Mouse (Mus musculus) hindbrain, embryonic 12.5 days (tissue): Measurements from ENCODE around the gene Eif4e1b. TPM values are rescaled to one million over a fixed set of nuclear protein-coding genes. Genes with fewer than 3 reads are reported as not detected.

Experiments
- ATAC-seq: fragments of 200-750 bp; cut with Nextera tagmentation; 2 replicates; pipeline ENCODE4 v1.8.0; 2017; ENCODE audit warnings: moderate TSS enrichment; ENCODE audit not compliant: low FRiP score
- H3K27ac ChIP-seq: fragments of 300-500 bp; sonication (generic); 2 replicates; pipeline ENCODE4 v1.5.1; 2016; ENCODE audit warnings: mild to moderate bottlenecking
- H3K27me3 ChIP-seq: fragments of 300-500 bp; sonication (generic); 2 replicates; pipeline ENCODE4 v1.6.1; 2016; ENCODE audit warnings: mild to moderate bottlenecking
- H3K36me3 ChIP-seq: fragments of 300-500 bp; sonication (generic); 2 replicates; pipeline ENCODE4 v1.6.1; 2016; ENCODE audit warnings: mild to moderate bottlenecking
- H3K4me1 ChIP-seq: fragments of 300-500 bp; sonication (generic); 2 replicates; pipeline ENCODE4 v1.6.1; 2016
- H3K4me2 ChIP-seq: fragments of 300-500 bp; sonication (generic); replicated peaks from 2 replicates; pipeline ENCODE4 v1.6.1; 2016; ENCODE audit warnings: mild to moderate bottlenecking
- H3K4me3 ChIP-seq: fragments of 300-500 bp; sonication (generic); 2 replicates; pipeline ENCODE4 v1.5.1; 2016; ENCODE audit warnings: mild to moderate bottlenecking
- H3K9ac ChIP-seq: fragments of 300-500 bp; sonication (generic); 2 replicates; pipeline ENCODE4 v1.6.1; 2016; ENCODE audit warnings: mild to moderate bottlenecking, moderate library complexity
- H3K9me3 ChIP-seq: fragments of 300-500 bp; sonication (generic); replicated peaks from 2 replicates; pipeline ENCODE4 v1.6.1; 2016; ENCODE audit warnings: mild to moderate bottlenecking
- WGBS: fragments of 180-500 bp; shearing (Covaris S2); methylation state at CpG from one replicate; pipeline ENCODE4 v1.1.7; 2016; 5-methylcytosine and 5-hydroxymethylcytosine counted together
- polyA plus RNA-seq: library from polyadenylated mRNA; unstranded; fragments of >200 nt; fragmentation: Nextera tagmentation; extraction: Ambion mirVana; gene quantifications from 2 replicates; pipeline ENCODE4 v1.2.1, GENCODE M21; 2016

Gene Eif4e1b
- polyA plus RNA-seq, 1 experiment from 2014 or later, result not detected

- Histone ChIP-seq H3K9ac (no peak overlapping the region), H3K4me1 (peaks cover 42% of the 10 kb centered on the region), H3K27ac (no peak overlapping the region), H3K9me3 (no peaks in the 10 kb centered on the region), H3K27me3 (peaks cover 46% of the 10 kb centered on the region), H3K4me2 (no peak overlapping the region), H3K4me3 (no peak overlapping the region), H3K36me3 (no peaks in the 10 kb centered on the region)
- WGBS, result 65% methylated on average over 6 of the region's 6 CpGs
- ATAC-seq, result no peak
Measured at GRCm38 (mm10) chr13:54753733-54754132, 30.1 kb upstream of the Eif4e1b start.

GRCm38 (mm10) chr13:54754169-54755080 lies 29.4 kb upstream of the Eif4e1b start:
- H3K9me3 ChIP-seq, result no peaks in the 10 kb centered on the region
- peaks cover 45% of the 10 kb centered on the region for H3K4me1 ChIP-seq
- peak overlapping the region; percentile 14; the same call in 1 of the 2 replicates for H3K9ac ChIP-seq
- H3K27me3 ChIP-seq, result peaks cover 46% of the 10 kb centered on the region
- H3K36me3 ChIP-seq, result no peaks in the 10 kb centered on the region
- no peak overlapping the region for H3K4me2 ChIP-seq
- ATAC-seq, result no peak
- WGBS, result 44% methylated on average over 12 of the region's 12 CpGs
- no peak overlapping the region for H3K4me3 ChIP-seq
- H3K27ac ChIP-seq, result no peak overlapping the region

GRCm38 (mm10) chr13:54755201-54755830 lies 28.5 kb upstream of the Eif4e1b start:
- Histone ChIP-seq H3K9ac (peak overlapping the region; percentile 19), H3K4me3 (no peak overlapping the region), H3K4me1 (peaks cover 47% of the 10 kb centered on the region), H3K36me3 (no peaks in the 10 kb centered on the region), H3K9me3 (no peaks in the 10 kb centered on the region), H3K27me3 (peaks cover 52% of the 10 kb centered on the region), H3K27ac (peak overlapping the region; percentile 78), H3K4me2 (no peak overlapping the region; the same call in 1 of the 2 replicates)
- 20% methylated on average over 9 of the region's 9 CpGs for WGBS
- ATAC-seq, result no peak

GRCm38 (mm10) chr13:54756156-54756712 lies 27.6 kb upstream of the Eif4e1b start:
- no peaks in the 10 kb centered on the region for H3K9me3 ChIP-seq
- H3K27me3 ChIP-seq, result peaks cover 56% of the 10 kb centered on the region
- peaks cover 51% of the 10 kb centered on the region for H3K4me1 ChIP-seq
- 85% methylated on average over 8 of the region's 8 CpGs for WGBS
- H3K4me3 ChIP-seq, result no peak overlapping the region
- no peak overlapping the region for H3K9ac ChIP-seq
- H3K4me2 ChIP-seq, result no peak overlapping the region
- no peaks in the 10 kb centered on the region for H3K36me3 ChIP-seq
- H3K27ac ChIP-seq, result no peak overlapping the region
- ATAC-seq, result no peak

GRCm38 (mm10) chr13:54757093-54757830 lies 26.5 kb upstream of the Eif4e1b start:
- H3K9ac ChIP-seq, result peak overlapping the region; percentile 56
- peaks cover 51% of the 10 kb centered on the region for H3K4me1 ChIP-seq
- H3K9me3 ChIP-seq, result no peaks in the 10 kb centered on the region
- H3K27me3 ChIP-seq, result peaks cover 56% of the 10 kb centered on the region
- H3K27ac ChIP-seq, result peak overlapping the region; percentile 94
- peak overlapping the region; percentile 44 for H3K4me3 ChIP-seq
- ATAC-seq, result 0 out of 2 replicates have a peak, but pooled peaks have one; percentile 0
- no peaks in the 10 kb centered on the region for H3K36me3 ChIP-seq
- H3K4me2 ChIP-seq, result peak overlapping the region; percentile 71
- 44% methylated on average over 10 of the region's 10 CpGs for WGBS

GRCm38 (mm10) chr13:54758045-54758755 lies 25.6 kb upstream of the Eif4e1b start:
- peaks cover 51% of the 10 kb centered on the region for H3K4me1 ChIP-seq
- no peaks in the 10 kb centered on the region for H3K9me3 ChIP-seq
- no peaks in the 10 kb centered on the region for H3K36me3 ChIP-seq
- peak overlapping the region; percentile 71 for H3K4me2 ChIP-seq
- peak; percentile 85 for ATAC-seq
- peak overlapping the region; percentile 44 for H3K4me3 ChIP-seq
- H3K27me3 ChIP-seq, result peaks cover 57% of the 10 kb centered on the region
- H3K27ac ChIP-seq, result peak overlapping the region; percentile 94
- H3K9ac ChIP-seq, result peak overlapping the region; percentile 56
- under 1% methylated on average over 43 of the region's 43 CpGs for WGBS

- H3K36me3 ChIP-seq, result no peaks in the 10 kb centered on the region
- WGBS, result under 1% methylated on average over 29 of the region's 29 CpGs
- peak overlapping the region; percentile 71 for H3K4me2 ChIP-seq
- H3K9ac ChIP-seq, result peak overlapping the region; percentile 55
- H3K27me3 ChIP-seq, result peaks cover 62% of the 10 kb centered on the region
- peak; percentile 38 for ATAC-seq
- H3K9me3 ChIP-seq, result no peaks in the 10 kb centered on the region
- H3K27ac ChIP-seq, result peak overlapping the region; percentile 94
- H3K4me3 ChIP-seq, result peak overlapping the region; percentile 44
- peaks cover 48% of the 10 kb centered on the region for H3K4me1 ChIP-seq
Measured at GRCm38 (mm10) chr13:54758756-54759470, 24.9 kb upstream of the Eif4e1b start.

- peaks cover 68% of the 10 kb centered on the region for H3K27me3 ChIP-seq
- H3K9ac ChIP-seq, result peak overlapping the region; percentile 55; the same call in 1 of the 2 replicates
- no peak overlapping the region for H3K4me3 ChIP-seq
- peak overlapping the region; percentile 71 for H3K4me2 ChIP-seq
- ATAC-seq, result peak; percentile 29
- no peaks in the 10 kb centered on the region for H3K9me3 ChIP-seq
- 9% methylated on average over 7 of the region's 7 CpGs for WGBS
- H3K4me1 ChIP-seq, result peaks cover 43% of the 10 kb centered on the region
- H3K27ac ChIP-seq, result 0 out of 2 replicates have a peak overlapping the region, but pooled peaks have one; percentile 94
- no peaks in the 10 kb centered on the region for H3K36me3 ChIP-seq
Measured at GRCm38 (mm10) chr13:54759496-54759895, 24.3 kb upstream of the Eif4e1b start.

- ATAC-seq, result no peak
- WGBS, result 58% methylated on average over 8 of the region's 8 CpGs
- no peaks in the 10 kb centered on the region for H3K36me3 ChIP-seq
- H3K27me3 ChIP-seq, result peaks cover 70% of the 10 kb centered on the region
- H3K9me3 ChIP-seq, result no peaks in the 10 kb centered on the region
- no peak overlapping the region; the same call in 1 of the 2 replicates for H3K27ac ChIP-seq
- no peak overlapping the region for H3K4me3 ChIP-seq
- no peak overlapping the region for H3K9ac ChIP-seq
- no peak overlapping the region for H3K4me2 ChIP-seq
- H3K4me1 ChIP-seq, result peaks cover 40% of the 10 kb centered on the region
Measured at GRCm38 (mm10) chr13:54760164-54760795, 23.5 kb upstream of the Eif4e1b start.

GRCm38 (mm10) chr13:54760906-54761305 lies 22.9 kb upstream of the Eif4e1b start:
- H3K9me3 ChIP-seq, result no peaks in the 10 kb centered on the region
- peaks cover 70% of the 10 kb centered on the region for H3K27me3 ChIP-seq
- H3K27ac ChIP-seq, result no peak overlapping the region
- H3K4me1 ChIP-seq, result peaks cover 44% of the 10 kb centered on the region
- WGBS, result 74% methylated on average over 7 of the region's 7 CpGs
- ATAC-seq, result no peak
- no peak overlapping the region for H3K9ac ChIP-seq
- H3K36me3 ChIP-seq, result no peaks in the 10 kb centered on the region
- H3K4me3 ChIP-seq, result no peak overlapping the region
- no peak overlapping the region for H3K4me2 ChIP-seq
